Mouse (Mus musculus): ENCODE results near the gene Slc44a1. TPM values are rescaled to one million over a fixed set of nuclear protein-coding genes. Genes with fewer than 3 reads are reported as not detected.
A peak's percentile ranks its signal among the peaks of the same experiment; 100 is the strongest.

The Slc44a1 gene
- polyA plus RNA-seq, 1 experiment from 2014 or later: 4.8 TPM

GRCm38 (mm10) chr4:53441683-53442082, 1.5 kb downstream of the Slc44a1 start:
- Histone ChIP-seq H3K4me1 (ENCODE audit: control insufficient read depth, insufficient read depth, low read depth, low read length) (peaks cover 15% of the 10 kb centered on the region), H3K36me3 (ENCODE audit: control insufficient read depth, insufficient read depth, low read length) (no peaks in the 10 kb centered on the region), H3K4me2 (ENCODE audit: low read length) (peak overlapping the region; percentile 74), H3K9ac (ENCODE audit: low read depth, low read length) (peak overlapping the region; percentile 92), H3K9me3 (ENCODE audit: control insufficient read depth, low read length) (no peaks in the 10 kb centered on the region), H3K27me3 (replicated peaks; ENCODE audit: control insufficient read depth, insufficient read depth, low read length) (no peaks in the 10 kb centered on the region), H3K27ac (ENCODE audit: low read depth, low read length) (no peak overlapping the region), H3K4me3 (ENCODE audit: low read length) (peak overlapping the region; percentile 96)
- ATAC-seq: no peak
- WGBS: 24% methylated on average over 4 of the region's 4 CpGs

- 86% methylated on average over 3 of the region's 3 CpGs for WGBS
- Histone ChIP-seq H3K4me3 (ENCODE audit: low read length) (no peak overlapping the region), H3K9me3 (ENCODE audit: control insufficient read depth, low read length) (no peaks in the 10 kb centered on the region), H3K4me1 (ENCODE audit: control insufficient read depth, insufficient read depth, low read depth, low read length) (peaks cover 15% of the 10 kb centered on the region), H3K27ac (ENCODE audit: low read depth, low read length) (no peak overlapping the region), H3K4me2 (ENCODE audit: low read length) (no peak overlapping the region), H3K9ac (ENCODE audit: low read depth, low read length) (no peak overlapping the region), H3K36me3 (ENCODE audit: control insufficient read depth, insufficient read depth, low read length) (no peaks in the 10 kb centered on the region), H3K27me3 (replicated peaks; ENCODE audit: control insufficient read depth, insufficient read depth, low read length) (no peaks in the 10 kb centered on the region)
- ATAC-seq: no peak
These were observed 6.0 kb downstream of the Slc44a1 start for GRCm38 (mm10) chr4:53446216-53446615.

- Histone ChIP-seq H3K4me2 (ENCODE audit: low read length) (no peak overlapping the region), H3K27ac (ENCODE audit: low read depth, low read length) (no peak overlapping the region), H3K9ac (ENCODE audit: low read depth, low read length) (no peak overlapping the region), H3K4me1 (ENCODE audit: control insufficient read depth, insufficient read depth, low read depth, low read length) (peaks cover 8% of the 10 kb centered on the region), H3K4me3 (ENCODE audit: low read length) (no peak overlapping the region), H3K36me3 (ENCODE audit: control insufficient read depth, insufficient read depth, low read length) (no peaks in the 10 kb centered on the region), H3K27me3 (replicated peaks; ENCODE audit: control insufficient read depth, insufficient read depth, low read length) (no peaks in the 10 kb centered on the region), H3K9me3 (ENCODE audit: control insufficient read depth, low read length) (no peaks in the 10 kb centered on the region)
- ATAC-seq: no peak
- 86% methylated on average over 4 of the region's 4 CpGs for WGBS
These were observed 7.6 kb downstream of the Slc44a1 start for GRCm38 (mm10) chr4:53447773-53448172.

GRCm38 (mm10) chr4:53450736-53451135, 10.5 kb downstream of the Slc44a1 start:
- Histone ChIP-seq H3K4me3 (ENCODE audit: low read length) (no peak overlapping the region), H3K9ac (ENCODE audit: low read depth, low read length) (no peak overlapping the region), H3K9me3 (ENCODE audit: control insufficient read depth, low read length) (no peaks in the 10 kb centered on the region), H3K4me2 (ENCODE audit: low read length) (no peak overlapping the region), H3K27ac (ENCODE audit: low read depth, low read length) (no peak overlapping the region; the same call in 1 of the 2 replicates), H3K36me3 (ENCODE audit: control insufficient read depth, insufficient read depth, low read length) (no peaks in the 10 kb centered on the region), H3K27me3 (replicated peaks; ENCODE audit: control insufficient read depth, insufficient read depth, low read length) (no peaks in the 10 kb centered on the region), H3K4me1 (ENCODE audit: control insufficient read depth, insufficient read depth, low read depth, low read length) (peaks cover 6% of the 10 kb centered on the region)
- WGBS: 69% methylated on average over 7 of the region's 7 CpGs
- no peak for ATAC-seq

GRCm38 (mm10) chr4:53451887-53452286, 11.7 kb downstream of the Slc44a1 start:
- no peak for ATAC-seq
- H3K4me1 ChIP-seq (ENCODE audit: control insufficient read depth, insufficient read depth, low read depth, low read length): peaks cover 6% of the 10 kb centered on the region
- H3K4me3 ChIP-seq (ENCODE audit: low read length): no peak overlapping the region
- no peak overlapping the region for H3K9ac ChIP-seq (ENCODE audit: low read depth, low read length)
- H3K27ac ChIP-seq (ENCODE audit: low read depth, low read length): no peak overlapping the region
- 66% methylated on average over 4 of the region's 4 CpGs for WGBS
- H3K9me3 ChIP-seq (ENCODE audit: control insufficient read depth, low read length): no peaks in the 10 kb centered on the region
- H3K4me2 ChIP-seq (ENCODE audit: low read length): no peak overlapping the region
- no peaks in the 10 kb centered on the region for H3K36me3 ChIP-seq (ENCODE audit: control insufficient read depth, insufficient read depth, low read length)
- no peaks in the 10 kb centered on the region for H3K27me3 ChIP-seq (replicated peaks; ENCODE audit: control insufficient read depth, insufficient read depth, low read length)

GRCm38 (mm10) chr4:53452457-53452856, 12.2 kb downstream of the Slc44a1 start:
- H3K27me3 ChIP-seq (replicated peaks; ENCODE audit: control insufficient read depth, insufficient read depth, low read length): no peaks in the 10 kb centered on the region
- no peaks in the 10 kb centered on the region for H3K36me3 ChIP-seq (ENCODE audit: control insufficient read depth, insufficient read depth, low read length)
- H3K4me1 ChIP-seq (ENCODE audit: control insufficient read depth, insufficient read depth, low read depth, low read length): peaks cover 6% of the 10 kb centered on the region
- no peak overlapping the region for H3K9ac ChIP-seq (ENCODE audit: low read depth, low read length)
- ATAC-seq: no peak
- no peak overlapping the region for H3K27ac ChIP-seq (ENCODE audit: low read depth, low read length)
- WGBS: 87% methylated on average over 1 of the region's 1 CpGs
- H3K4me3 ChIP-seq (ENCODE audit: low read length): no peak overlapping the region
- no peaks in the 10 kb centered on the region for H3K9me3 ChIP-seq (ENCODE audit: control insufficient read depth, low read length)
- no peak overlapping the region for H3K4me2 ChIP-seq (ENCODE audit: low read length)

- H3K27me3 ChIP-seq (replicated peaks; ENCODE audit: control insufficient read depth, insufficient read depth, low read length): no peaks in the 10 kb centered on the region
- H3K9me3 ChIP-seq (ENCODE audit: control insufficient read depth, low read length): no peaks in the 10 kb centered on the region
- WGBS: 48% methylated on average over 10 of the region's 10 CpGs
- no peak overlapping the region for H3K27ac ChIP-seq (ENCODE audit: low read depth, low read length)
- no peaks in the 10 kb centered on the region for H3K36me3 ChIP-seq (ENCODE audit: control insufficient read depth, insufficient read depth, low read length)
- H3K4me3 ChIP-seq (ENCODE audit: low read length): no peak overlapping the region
- no peak for ATAC-seq
- H3K9ac ChIP-seq (ENCODE audit: low read depth, low read length): no peak overlapping the region
- H3K4me1 ChIP-seq (ENCODE audit: control insufficient read depth, insufficient read depth, low read depth, low read length): peaks cover 6% of the 10 kb centered on the region
- H3K4me2 ChIP-seq (ENCODE audit: low read length): no peak overlapping the region
These were observed 13.0 kb downstream of the Slc44a1 start for GRCm38 (mm10) chr4:53452976-53453889.

GRCm38 (mm10) chr4:53455885-53456284, 15.7 kb downstream of the Slc44a1 start:
- no peak for ATAC-seq
- no peaks in the 10 kb centered on the region for H3K9me3 ChIP-seq (ENCODE audit: control insufficient read depth, low read length)

GRCm38 (mm10) chr4:53456570-53456969, 16.4 kb downstream of the Slc44a1 start:
- H3K4me1 ChIP-seq (ENCODE audit: control insufficient read depth, insufficient read depth, low read depth, low read length): no peaks in the 10 kb centered on the region
- H3K27ac ChIP-seq (ENCODE audit: low read depth, low read length): no peak overlapping the region
- H3K9ac ChIP-seq (ENCODE audit: low read depth, low read length): no peak overlapping the region
- ATAC-seq: no peak
- no peaks in the 10 kb centered on the region for H3K36me3 ChIP-seq (ENCODE audit: control insufficient read depth, insufficient read depth, low read length)
- no peak overlapping the region for H3K4me3 ChIP-seq (ENCODE audit: low read length)
- 92% methylated on average over 6 of the region's 6 CpGs for WGBS
- no peak overlapping the region for H3K4me2 ChIP-seq (ENCODE audit: low read length)
- H3K9me3 ChIP-seq (ENCODE audit: control insufficient read depth, low read length): no peaks in the 10 kb centered on the region
- no peaks in the 10 kb centered on the region for H3K27me3 ChIP-seq (replicated peaks; ENCODE audit: control insufficient read depth, insufficient read depth, low read length)

More at GRCm38 (mm10) chr4:53455885-53456284, 15.7 kb downstream of the Slc44a1 start:
- H3K4me1 ChIP-seq (ENCODE audit: control insufficient read depth, insufficient read depth, low read depth, low read length): no peaks in the 10 kb centered on the region
- no peaks in the 10 kb centered on the region for H3K27me3 ChIP-seq (replicated peaks; ENCODE audit: control insufficient read depth, insufficient read depth, low read length)
- H3K9ac ChIP-seq (ENCODE audit: low read depth, low read length): no peak overlapping the region
- no peak overlapping the region for H3K27ac ChIP-seq (ENCODE audit: low read depth, low read length)
- 84% methylated on average over 2 of the region's 2 CpGs for WGBS
- H3K4me2 ChIP-seq (ENCODE audit: low read length): no peak overlapping the region
- no peak overlapping the region for H3K4me3 ChIP-seq (ENCODE audit: low read length)
- no peaks in the 10 kb centered on the region for H3K36me3 ChIP-seq (ENCODE audit: control insufficient read depth, insufficient read depth, low read length)

Data from hindbrain, embryonic 16.5 days (tissue).